Mouse (Mus musculus): Measurements from ENCODE around the gene Aoc2. TPM values are rescaled to one million over a fixed set of nuclear protein-coding genes. Genes with fewer than 3 reads are reported as not detected.
"Not testable (repeated sequence)": the region's sequence is repeated elsewhere in the genome, so short reads cannot be mapped to it uniquely, and the experiment has no call there.

The Aoc2 gene
- polyA plus RNA-seq, 1 experiment from 2014 or later, result 1.6 TPM

DNA sequence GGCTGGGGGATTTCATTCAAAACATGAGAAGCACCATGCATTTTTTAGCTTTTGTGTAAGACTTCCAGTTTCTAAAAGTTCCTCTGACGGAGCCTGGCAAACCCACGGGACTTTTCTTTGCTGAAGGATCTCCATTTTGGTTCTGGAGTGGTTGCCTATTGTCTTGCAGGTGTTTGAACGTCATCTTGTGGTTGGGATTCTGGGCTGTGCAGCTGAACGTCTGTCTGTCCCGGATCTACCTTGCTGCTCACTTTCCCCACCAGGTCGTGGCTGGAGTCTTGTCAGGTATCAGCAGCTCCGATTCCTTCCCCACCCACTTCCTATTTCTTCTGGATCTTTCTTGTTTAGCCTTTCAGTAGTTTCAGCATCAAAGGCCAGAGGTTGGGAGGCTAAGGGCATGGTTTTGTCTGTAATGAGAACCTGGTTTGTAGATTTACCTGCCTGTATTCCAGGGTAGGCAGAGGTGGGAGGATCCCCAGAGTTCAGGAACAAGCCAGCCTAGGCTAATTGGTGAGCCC, 49.6 kb downstream of the Aoc2 start:
- H3K4me3 ChIP-seq, result no peak overlapping the region
- H3K27me3 ChIP-seq (ENCODE audit: low read depth, poor library complexity, severe bottlenecking), result no peaks in the 10 kb centered on the region
- no peaks in the 10 kb centered on the region for H3K36me3 ChIP-seq
- no peaks in the 10 kb centered on the region for H3K4me1 ChIP-seq
- no peaks in the 10 kb centered on the region for H3K9me3 ChIP-seq (replicated peaks)
- no peak for DNase-seq (ENCODE audit: low spot score)
- 76% methylated on average over 7 of the region's 7 CpGs for WGBS
- H3K27ac ChIP-seq (replicated peaks), result no peak overlapping the region

DNA sequence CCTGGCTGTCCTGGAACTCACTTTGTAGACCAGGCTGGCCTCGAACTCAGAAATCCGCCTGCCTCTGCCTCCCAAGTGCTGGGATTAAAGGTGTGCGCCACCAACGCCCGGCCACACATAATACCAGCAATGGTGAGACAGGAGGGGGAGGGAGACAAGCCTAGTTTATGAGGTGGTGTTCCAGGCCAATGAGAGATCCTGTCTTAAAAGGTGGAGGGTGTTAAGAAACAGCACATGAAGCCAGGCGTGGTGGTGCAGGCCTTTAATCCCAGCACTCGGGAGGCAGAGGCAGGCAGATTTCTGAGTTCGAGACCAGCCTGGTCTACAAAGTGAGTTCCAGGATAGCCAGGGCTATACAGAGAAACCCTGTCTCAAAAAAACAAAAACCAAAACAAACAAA, 53.3 kb downstream of the Aoc2 start:
- not testable (repeated sequence) for DNase-seq (ENCODE audit: low spot score); H3K27me3 ChIP-seq (ENCODE audit: low read depth, poor library complexity, severe bottlenecking); H3K9me3 ChIP-seq (replicated peaks); H3K36me3 ChIP-seq; H3K27ac ChIP-seq (replicated peaks); H3K4me1 ChIP-seq; H3K4me3 ChIP-seq
- 95% methylated on average over 8 of the region's 8 CpGs for WGBS

DNA sequence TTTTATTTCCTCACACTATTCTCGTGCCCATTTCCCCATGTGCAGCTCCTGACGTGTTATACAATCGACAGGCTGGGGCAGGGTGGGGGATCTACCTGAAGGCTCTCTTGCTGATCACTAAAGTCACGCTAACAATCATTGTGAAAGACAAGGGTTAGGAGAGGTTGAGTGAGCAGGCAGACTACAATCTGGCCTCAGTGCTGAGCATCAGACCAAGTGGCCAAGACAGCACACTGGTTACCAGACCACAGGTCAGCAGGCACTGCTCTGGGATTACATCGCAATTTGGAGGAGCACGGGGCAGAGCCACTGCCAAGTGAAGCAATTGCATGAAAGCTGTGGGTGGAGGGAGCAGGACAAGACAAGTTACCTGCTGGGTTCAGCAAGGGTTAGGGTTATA, 54.1 kb downstream of the Aoc2 start:
- no peak for DNase-seq (ENCODE audit: low spot score)
- peaks cover 9% of the 10 kb centered on the region for H3K4me1 ChIP-seq
- no peaks in the 10 kb centered on the region for H3K27me3 ChIP-seq (ENCODE audit: low read depth, poor library complexity, severe bottlenecking)
- no peak overlapping the region for H3K4me3 ChIP-seq
- 86% methylated on average over 6 of the region's 6 CpGs for WGBS
- H3K36me3 ChIP-seq, result no peaks in the 10 kb centered on the region
- no peaks in the 10 kb centered on the region for H3K9me3 ChIP-seq (replicated peaks)
- H3K27ac ChIP-seq (replicated peaks), result no peak overlapping the region

Small RNA genes within 50 kb of the gene (microRNA-seq; reads per million reads assigned to microRNA genes)
- gene Gm25593, result not detected

Other genes with a start within 250 kb of the Aoc2 start
- 0.12 TPM in 1 of 2 replicates, not detected in the other for gene Hsd17b1, start 246.7 kb upstream of the Aoc2 start, polyA plus RNA-seq (2016; fragmentation: Nextera tagmentation; extraction: Ambion mirVana)
- gene Coasy, start 242.5 kb upstream of the Aoc2 start, polyA plus RNA-seq (2016; fragmentation: Nextera tagmentation; extraction: Ambion mirVana), result 57.5 TPM in 2 replicates
- 42.7 and 49.1 TPM in 2 replicates for gene Mlx, start 237.8 kb upstream of the Aoc2 start, polyA plus RNA-seq (2016; fragmentation: Nextera tagmentation; extraction: Ambion mirVana)
- 74.3 and 77.3 TPM in 2 replicates for gene Psmc3ip, start 229.6 kb upstream of the Aoc2 start, polyA plus RNA-seq (2016; fragmentation: Nextera tagmentation; extraction: Ambion mirVana)
- gene Retreg3, start 205.2 kb upstream of the Aoc2 start, polyA plus RNA-seq (2016; fragmentation: Nextera tagmentation; extraction: Ambion mirVana), result 16.4 and 20.2 TPM in 2 replicates
- 131 and 135 TPM in 2 replicates for gene Tubg1, start 205.1 kb upstream of the Aoc2 start, polyA plus RNA-seq (2016; fragmentation: Nextera tagmentation; extraction: Ambion mirVana)
- gene Tubg2, start 169.2 kb upstream of the Aoc2 start, polyA plus RNA-seq (2016; fragmentation: Nextera tagmentation; extraction: Ambion mirVana), result 2.1 and 3.9 TPM in 2 replicates
- gene Cntnap1, start 154.5 kb upstream of the Aoc2 start, polyA plus RNA-seq (2016; fragmentation: Nextera tagmentation; extraction: Ambion mirVana), result 0.28 and 0.43 TPM in 2 replicates
- gene Plekhh3, start 153.7 kb upstream of the Aoc2 start, polyA plus RNA-seq (2016; fragmentation: Nextera tagmentation; extraction: Ambion mirVana), result 4.5 and 5.6 TPM in 2 replicates
- gene Ccr10, start 149.6 kb upstream of the Aoc2 start, polyA plus RNA-seq (2016; fragmentation: Nextera tagmentation; extraction: Ambion mirVana), result 0.17 and 0.20 TPM in 2 replicates
- 11.1 and 11.2 TPM in 2 replicates for gene Ezh1, start 98.6 kb upstream of the Aoc2 start, polyA plus RNA-seq (2016; fragmentation: Nextera tagmentation; extraction: Ambion mirVana)
- gene Ramp2, start 79.0 kb upstream of the Aoc2 start, polyA plus RNA-seq (2016; fragmentation: Nextera tagmentation; extraction: Ambion mirVana), result 64.7 and 71.5 TPM in 2 replicates
- gene Vps25, start 71.4 kb upstream of the Aoc2 start, polyA plus RNA-seq (2016; fragmentation: Nextera tagmentation; extraction: Ambion mirVana), result 137 and 143 TPM in 2 replicates
- gene Wnk4, start 64.5 kb upstream of the Aoc2 start, polyA plus RNA-seq (2016; fragmentation: Nextera tagmentation; extraction: Ambion mirVana), result 5.4 and 8.0 TPM in 2 replicates
- 1.6 and 1.8 TPM in 2 replicates for gene Cntd1, start 46.1 kb upstream of the Aoc2 start, polyA plus RNA-seq (2016; fragmentation: Nextera tagmentation; extraction: Ambion mirVana)
- 223 and 228 TPM in 2 replicates for gene Coa3, start 45.9 kb upstream of the Aoc2 start, polyA plus RNA-seq (2016; fragmentation: Nextera tagmentation; extraction: Ambion mirVana)
- 152 and 162 TPM in 2 replicates for gene Becn1, start 22.8 kb upstream of the Aoc2 start, polyA plus RNA-seq (2016; fragmentation: Nextera tagmentation; extraction: Ambion mirVana)
- 181 and 194 TPM in 2 replicates for gene Psme3, start 8.8 kb upstream of the Aoc2 start, polyA plus RNA-seq (2016; fragmentation: Nextera tagmentation; extraction: Ambion mirVana)
- gene Aoc3, start 5.5 kb downstream of the Aoc2 start, polyA plus RNA-seq (2016; fragmentation: Nextera tagmentation; extraction: Ambion mirVana), result 0.04 TPM in 1 of 2 replicates, not detected in the other
- not detected in 2 replicates for gene G6pc, start 42.5 kb downstream of the Aoc2 start, polyA plus RNA-seq (2016; fragmentation: Nextera tagmentation; extraction: Ambion mirVana)
- gene Aarsd1, start 92.6 kb downstream of the Aoc2 start, polyA plus RNA-seq (2016; fragmentation: Nextera tagmentation; extraction: Ambion mirVana), result 105 TPM in 2 replicates
- gene Gm27029, start 99.7 kb downstream of the Aoc2 start, polyA plus RNA-seq (2016; fragmentation: Nextera tagmentation; extraction: Ambion mirVana), result 8.4 and 9.4 TPM in 2 replicates
- gene Rundc1, start 100.0 kb downstream of the Aoc2 start, polyA plus RNA-seq (2016; fragmentation: Nextera tagmentation; extraction: Ambion mirVana), result 22.8 and 24.0 TPM in 2 replicates
- 2.4 and 3.7 TPM in 2 replicates for gene Ptges3l, start 100.3 kb downstream of the Aoc2 start, polyA plus RNA-seq (2016; fragmentation: Nextera tagmentation; extraction: Ambion mirVana)
- 382 and 448 TPM in 2 replicates for gene Rpl27, start 117.2 kb downstream of the Aoc2 start, polyA plus RNA-seq (2016; fragmentation: Nextera tagmentation; extraction: Ambion mirVana)
- gene Ifi35, start 123.3 kb downstream of the Aoc2 start, polyA plus RNA-seq (2016; fragmentation: Nextera tagmentation; extraction: Ambion mirVana), result 3.2 and 4.0 TPM in 2 replicates
- 38.8 and 57.7 TPM in 2 replicates for gene Rnd2, start 139.9 kb downstream of the Aoc2 start, polyA plus RNA-seq (2016; fragmentation: Nextera tagmentation; extraction: Ambion mirVana)
- gene Vat1, start 141.2 kb downstream of the Aoc2 start, polyA plus RNA-seq (2016; fragmentation: Nextera tagmentation; extraction: Ambion mirVana), result 36.1 and 47.7 TPM in 2 replicates
- 21.6 and 23.0 TPM in 2 replicates for gene Brca1, start 226.9 kb downstream of the Aoc2 start, polyA plus RNA-seq (2016; fragmentation: Nextera tagmentation; extraction: Ambion mirVana)
- 69.9 and 83.7 TPM in 2 replicates for gene Nbr1, start 227.1 kb downstream of the Aoc2 start, polyA plus RNA-seq (2016; fragmentation: Nextera tagmentation; extraction: Ambion mirVana)